Comparison of ENCODE assay signal across 9 mouse cellular contexts in the genomic region with DNA sequence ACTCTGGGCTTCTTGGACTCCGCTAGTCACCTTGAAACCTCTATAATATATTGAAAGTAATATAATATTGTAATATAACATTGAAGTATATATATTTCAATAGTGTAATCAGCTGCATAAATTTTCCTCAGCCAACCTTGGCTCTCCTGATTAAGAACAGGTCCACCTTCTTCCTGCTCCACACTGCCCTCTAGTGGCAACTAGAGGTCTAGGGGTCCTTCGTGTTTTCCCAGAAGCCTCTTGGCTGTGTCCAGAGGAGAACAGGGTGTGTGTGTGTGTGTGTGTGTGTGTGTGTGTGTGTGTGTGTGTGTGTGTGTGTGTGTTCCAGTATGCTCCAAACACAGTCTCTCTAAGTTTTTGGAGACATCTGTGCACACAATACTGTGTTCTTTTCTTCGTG. TPM values are rescaled to one million over a fixed set of nuclear protein-coding genes. Genes with fewer than 3 reads are reported as not detected.
DNase-seq lines count a peak whose midpoint lies in the region; ATAC-seq lines count a peak whose summit lies in the region.
"Had no signal": no experiment of that assay in that cellular context is flagged by ENCODE, and none has a peak within 500 bp of the region (broad histone marks: within the 10 kb centered on the region; RNA-seq: fewer than 3 reads in every experiment).

No protein-coding gene starts in this region.

- no peak overlapping the region for H3K4me3 ChIP-seq in liver, embryonic 12.5 days
- no peak overlapping the region for H3K4me3 ChIP-seq in forebrain, embryonic 12.5 days (replicated peaks)
- no peak overlapping the region for H3K4me3 ChIP-seq in neural tube, embryonic 12.5 days
- H3K4me3 ChIP-seq: embryonic facial prominence, embryonic 15.5 days had no signal

- no peaks in the 10 kb centered on the region for H3K9me3 ChIP-seq in liver, embryonic 12.5 days (replicated peaks)
- no peaks in the 10 kb centered on the region for H3K9me3 ChIP-seq in forebrain, embryonic 12.5 days
- no peaks in the 10 kb centered on the region for H3K9me3 ChIP-seq in neural tube, embryonic 12.5 days
- H3K9me3 ChIP-seq: embryonic facial prominence, embryonic 15.5 days had no signal

- peaks cover 19% of the 10 kb centered on the region for H3K4me1 ChIP-seq in liver, embryonic 12.5 days
- peaks cover 6% of the 10 kb centered on the region for H3K4me1 ChIP-seq in forebrain, embryonic 12.5 days
- H3K4me1 ChIP-seq in neural tube, embryonic 12.5 days: peaks cover 9% of the 10 kb centered on the region

- intact Hi-C loops in left cerebral cortex, postnatal 4 days (cut with DNase I): loop anchor here (5.0 kb wide), 1 partner anchor 65 kb away; a partner anchor contains a TSS

- no peak overlapping the region for H3K4me2 ChIP-seq in liver, embryonic 12.5 days
- no peak overlapping the region for H3K4me2 ChIP-seq in forebrain, embryonic 12.5 days
- H3K4me2 ChIP-seq in neural tube, embryonic 12.5 days (replicated peaks): no peak overlapping the region
- H3K4me2 ChIP-seq: embryonic facial prominence, embryonic 15.5 days had no signal

- no peak overlapping the region for H3K9ac ChIP-seq in liver, embryonic 12.5 days
- no peak overlapping the region for H3K9ac ChIP-seq in forebrain, embryonic 12.5 days
- no peak overlapping the region for H3K9ac ChIP-seq in neural tube, embryonic 12.5 days
- H3K9ac ChIP-seq: embryonic facial prominence, embryonic 15.5 days had no signal

- H3K27me3 ChIP-seq in liver, embryonic 12.5 days (replicated peaks): peaks cover 16% of the 10 kb centered on the region
- H3K27me3 ChIP-seq in forebrain, embryonic 12.5 days: peaks cover 17% of the 10 kb centered on the region
- H3K27me3 ChIP-seq in neural tube, embryonic 12.5 days (replicated peaks): 0 out of 2 replicates have a peak, but pooled peaks cover under 1% of the 10 kb centered on the region
- H3K27me3 ChIP-seq: embryonic facial prominence, embryonic 15.5 days had no signal

- 53% methylated on average over 3 of the region's 3 CpGs for WGBS in liver, embryonic 12.5 days (ENCODE audit: insufficient replicate concordance)
- WGBS in forebrain, embryonic 12.5 days: 41% methylated on average over 3 of the region's 3 CpGs
- WGBS in neural tube, embryonic 12.5 days: 53% methylated on average over 3 of the region's 3 CpGs

- peak; percentile 82 for DNase-seq in liver
- peak; percentile 85 for DNase-seq in brain, adult 2 months (ENCODE audit: low read depth, low spot score)
- DNase-seq in induced T-regulatory cell, adult 2 months (ENCODE audit: low read depth): peak; percentile 89
- DNase-seq in left cerebral cortex, postnatal 4 days: peak; percentile 78
- peak; percentile 89 for DNase-seq in testis, postnatal 10 days (ENCODE audit: low spot score)

- ATAC-seq in liver, embryonic 12.5 days: no peak
- peak; percentile 34; the same call in 1 of the 2 replicates for ATAC-seq in forebrain, embryonic 12.5 days (ENCODE audit: low FRiP score)
- ATAC-seq in neural tube, embryonic 12.5 days (ENCODE audit: low FRiP score, low read depth): 0 out of 2 replicates have a peak, but pooled peaks have one; percentile 42

- no peak overlapping the region for H3K27ac ChIP-seq in liver, embryonic 12.5 days
- H3K27ac ChIP-seq in forebrain, embryonic 12.5 days: no peak overlapping the region
- no peak overlapping the region for H3K27ac ChIP-seq in neural tube, embryonic 12.5 days
- H3K27ac ChIP-seq: embryonic facial prominence, embryonic 15.5 days had no signal

- H3K36me3 ChIP-seq in liver, embryonic 12.5 days: no peaks in the 10 kb centered on the region
- H3K36me3 ChIP-seq in forebrain, embryonic 12.5 days (replicated peaks): no peaks in the 10 kb centered on the region
- no peaks in the 10 kb centered on the region for H3K36me3 ChIP-seq in neural tube, embryonic 12.5 days
- H3K36me3 ChIP-seq: embryonic facial prominence, embryonic 15.5 days had no signal

RNA-seq across cellular contexts. Expression of a gene that starts 8.6 kb away (rescaled TPM):
- 10.5 and 12.9 TPM in 2 replicates for polyA plus RNA-seq in liver, embryonic 12.5 days (2016; fragmentation: Nextera tagmentation; extraction: Ambion mirVana)
- polyA plus RNA-seq in forebrain, embryonic 12.5 days (2016; fragmentation: Nextera tagmentation; extraction: Ambion mirVana): 0.85 and 1.4 TPM in 2 replicates
- total RNA-seq in left cerebral cortex, postnatal 4 days (2021): not detected
- polyA plus RNA-seq in neural tube, embryonic 12.5 days (2016; fragmentation: Nextera tagmentation; extraction: Ambion mirVana): 27.4 and 41.5 TPM in 2 replicates

RNA-seq across cellular contexts. Expression of a gene that starts 21.9 kb away (rescaled TPM):
- polyA plus RNA-seq in liver, embryonic 12.5 days (2016; fragmentation: Nextera tagmentation; extraction: Ambion mirVana): 11.4 and 11.9 TPM in 2 replicates
- polyA plus RNA-seq in forebrain, embryonic 12.5 days (2016; fragmentation: Nextera tagmentation; extraction: Ambion mirVana): 14.8 and 16.9 TPM in 2 replicates
- 10 to 100 TPM; 11.2 to 12.9 TPM for total RNA-seq in left cerebral cortex, postnatal 4 days (2021)
- polyA plus RNA-seq in neural tube, embryonic 12.5 days (2016; fragmentation: Nextera tagmentation; extraction: Ambion mirVana): 21.9 and 24.1 TPM in 2 replicates

RNA-seq across cellular contexts. Expression of a gene that starts 30.6 kb away (rescaled TPM):
- polyA plus RNA-seq in liver, embryonic 12.5 days (2016; fragmentation: Nextera tagmentation; extraction: Ambion mirVana): 0.26 and 0.79 TPM in 2 replicates
- polyA plus RNA-seq in forebrain, embryonic 12.5 days (2016; fragmentation: Nextera tagmentation; extraction: Ambion mirVana): 0.84 and 0.87 TPM in 2 replicates
- under 1 TPM; 0.64 to 0.86 TPM for total RNA-seq in left cerebral cortex, postnatal 4 days (2021)
- polyA plus RNA-seq in neural tube, embryonic 12.5 days (2016; fragmentation: Nextera tagmentation; extraction: Ambion mirVana): 0.68 and 0.75 TPM in 2 replicates

RNA-seq across cellular contexts. Expression of a gene that starts 48.4 kb away (rescaled TPM):
- 1.5 and 3.3 TPM in 2 replicates for polyA plus RNA-seq in liver, embryonic 12.5 days (2016; fragmentation: Nextera tagmentation; extraction: Ambion mirVana)
- 1.5 TPM in 2 replicates for polyA plus RNA-seq in forebrain, embryonic 12.5 days (2016; fragmentation: Nextera tagmentation; extraction: Ambion mirVana)
- under 1 TPM; 0.62 to 0.85 TPM for total RNA-seq in left cerebral cortex, postnatal 4 days (2021)
- 13.3 and 19.4 TPM in 2 replicates for polyA plus RNA-seq in neural tube, embryonic 12.5 days (2016; fragmentation: Nextera tagmentation; extraction: Ambion mirVana)
